In genomic region chr2:21261370-21262006, GRCm38 (mm10) we compare ENCODE assay signal across 8 mouse cellular contexts. TPM values are rescaled to one million over a fixed set of nuclear protein-coding genes. Genes with fewer than 3 reads are reported as not detected.
DNase-seq lines count a peak whose midpoint lies in the region; ATAC-seq and TF ChIP-seq lines count a peak whose summit lies in the region.

No protein-coding gene starts in this region.

- ATAC-seq in cerebellum, adult (ENCODE audit: insufficient number of reproducible peaks, low FRiP score, low TSS enrichment): peak; percentile 93
- peak; percentile 91 for ATAC-seq in forebrain, embryonic 14.5 days
- peak; percentile 58; the same call in 1 of the 2 replicates for ATAC-seq in neutrophil, adult 5-6 weeks (ENCODE audit: extremely low read depth, insufficient number of reproducible peaks, low FRiP score, poor library complexity, severe bottlenecking)

- peak overlapping the region; percentile 25 to 65 for H3K4me3 ChIP-seq in MEL (ENCODE audit: control insufficient read depth in 1 of 2, insufficient read depth in 1 of 2, low read depth in 2 of 2, low read length in 2 of 2)
- no peak overlapping the region for H3K4me3 ChIP-seq in forebrain, embryonic 14.5 days (ENCODE audit: low read depth, low read length)
- no peak overlapping the region for H3K4me3 ChIP-seq in lung, adult 2 months (replicated peaks; ENCODE audit: extremely low read depth, low read depth, low read length)

- TF ChIP-seq EP300 in MEL (IDR thresholded peaks at IDR 0.05; ENCODE audit: low read depth in 1 of 2, low read length in 2 of 2): no peak

- peak; percentile 84 for DNase-seq in MEL (ENCODE audit: low read depth, low spot score)
- DNase-seq in forebrain, embryonic 14.5 days (ENCODE audit: low spot score): peak; percentile 88
- peak; percentile 39 to 45 for DNase-seq in heart, postnatal 36 days
- DNase-seq in large intestine, adult 2 months (ENCODE audit: low read depth, low spot score): peak; percentile 76
- DNase-seq in lung, adult 2 months: no peak
- peak; percentile 32 to 35 for DNase-seq in thymus, postnatal 36 days

- no peak overlapping the region for H3K4me2 ChIP-seq in forebrain, embryonic 14.5 days (ENCODE audit: low read length)

- no peaks in the 10 kb centered on the region for H3K36me3 ChIP-seq in MEL (ENCODE audit: control insufficient read depth in 1 of 2, insufficient read depth in 2 of 2, low read length in 2 of 2)
- no peaks in the 10 kb centered on the region for H3K36me3 ChIP-seq in forebrain, embryonic 14.5 days (ENCODE audit: control insufficient read depth, insufficient read depth, low read length)

- TF ChIP-seq CTCF in MEL (IDR thresholded peaks at IDR 0.05 in 2 of 3, conservative IDR thresholded peaks at IDR 0.05 in 1 of 3; ENCODE audit: control insufficient read depth in 1 of 3, insufficient read depth in 1 of 3, low read depth in 2 of 3, low read length in 3 of 3, poor library complexity in 1 of 3, severe bottlenecking in 1 of 3): peak; percentile 90 to 97 (median 91)
- TF ChIP-seq CTCF in lung, adult 2 months (IDR thresholded peaks at IDR 0.05; ENCODE audit: insufficient read depth, low read length): peak; percentile 98

- no peaks in the 10 kb centered on the region for H3K9me3 ChIP-seq in MEL (replicated peaks; ENCODE audit: insufficient read depth, low read length)
- no peaks in the 10 kb centered on the region for H3K9me3 ChIP-seq in forebrain, embryonic 14.5 days (replicated peaks; ENCODE audit: control insufficient read depth, low read length)

- H3K4me1 ChIP-seq in MEL (ENCODE audit: control insufficient read depth in 1 of 2, insufficient read depth in 2 of 2, low read length in 2 of 2): peaks cover 0 to 2% of the 10 kb centered on the region in 2 experiments; a peak in 2 of 4 replicates
- H3K4me1 ChIP-seq in forebrain, embryonic 14.5 days (ENCODE audit: control insufficient read depth, insufficient read depth, low read length): no peaks in the 10 kb centered on the region
- no peaks in the 10 kb centered on the region; the same call in 1 of the 2 replicates for H3K4me1 ChIP-seq in lung, adult 2 months (ENCODE audit: control insufficient read depth, insufficient read depth, low read length)

- TF ChIP-seq RAD21 in MEL (IDR thresholded peaks at IDR 0.05; ENCODE audit: low read depth, low read length): peak; percentile 100

- H3K79me2 ChIP-seq in MEL (ENCODE audit: control insufficient read depth, insufficient read depth, low read length, poor library complexity): no peaks in the 10 kb centered on the region

- no peak overlapping the region for H3K27ac ChIP-seq in MEL (ENCODE audit: control insufficient read depth, low read depth, low read length)
- no peak overlapping the region for H3K27ac ChIP-seq in forebrain, embryonic 14.5 days (ENCODE audit: low read depth, low read length)

- TF ChIP-seq POLR2A in MEL (IDR thresholded peaks at IDR 0.05; ENCODE audit: control insufficient read depth in 1 of 2, insufficient read depth in 1 of 2, low read depth in 1 of 2, low read length in 2 of 2, poor library complexity in 1 of 2): no peak
- no peak for TF ChIP-seq POLR2A in lung, adult 2 months (IDR thresholded peaks at IDR 0.05; ENCODE audit: borderline replicate concordance, extremely low read depth, low read depth, low read length)

- peak overlapping the region; percentile 43 for H3K9ac ChIP-seq in MEL (ENCODE audit: control insufficient read depth, low read depth, low read length, poor library complexity, severe bottlenecking)
- no peak overlapping the region for H3K9ac ChIP-seq in forebrain, embryonic 14.5 days (ENCODE audit: low read length)

- H3K27me3 ChIP-seq in MEL (ENCODE audit: control insufficient read depth in 1 of 2, insufficient read depth in 2 of 2, low read length in 2 of 2): no peaks in the 10 kb centered on the region
- no peaks in the 10 kb centered on the region for H3K27me3 ChIP-seq in forebrain, embryonic 14.5 days (replicated peaks; ENCODE audit: control insufficient read depth, insufficient read depth, low read length)

- intact Hi-C loops in heart, postnatal 36 days (cut with DNase I): loop anchor here (5.0 kb wide), 3 partner anchors 49 to 364 kb away; partner anchors contain the start of gene Arhgap21

- 22% methylated on average over 4 of the region's 4 CpGs for WGBS in forebrain, embryonic 14.5 days
- 8% methylated on average over 4 of the region's 4 CpGs for WGBS in large intestine, adult 2 months
- WGBS in lung, adult 2 months: 18% methylated on average over 4 of the region's 4 CpGs

TF ChIP-seq in MEL, 35 proteins besides CTCF, POLR2A, EP300 and RAD21:
- peak; percentile 96 for TF ChIP-seq ZC3H11A (IDR thresholded peaks at IDR 0.05; ENCODE audit: low read depth, low read length)
- TF ChIP-seq SMC3 (IDR thresholded peaks at IDR 0.05; ENCODE audit: low read depth, low read length): peak; percentile 97
- no peak for TF ChIP-seq TCF12 (IDR thresholded peaks at IDR 0.05; ENCODE audit: low read depth, low read length)
- peak; percentile 62 for TF ChIP-seq SIN3A (IDR thresholded peaks at IDR 0.05; ENCODE audit: low read length)
- TF ChIP-seq JUND (IDR thresholded peaks at IDR 0.05; ENCODE audit: low read depth, low read length): 0 out of 2 replicates have a peak, but pooled peaks have one; percentile 22
- TF ChIP-seq ETS1 (IDR thresholded peaks at IDR 0.05; ENCODE audit: low read depth, low read length): no peak
- 0 out of 2 replicates have a peak, but pooled peaks have one; percentile 22 for TF ChIP-seq TBP (IDR thresholded peaks at IDR 0.05; ENCODE audit: low read depth, low read length)
- TF ChIP-seq HCFC1 (IDR thresholded peaks at IDR 0.05; ENCODE audit: low read depth, low read length): 0 out of 2 replicates have a peak, but pooled peaks have one; percentile 39
- TF ChIP-seq USF2 (IDR thresholded peaks at IDR 0.05; ENCODE audit: borderline replicate concordance in 1 of 2, insufficient read depth in 1 of 2, low read depth in 1 of 2, low read length in 2 of 2): no peak

RNA-seq across cellular contexts. Expression of gene Thnsl1, which starts 56.0 kb away (rescaled TPM):
- total RNA-seq in MEL (2012; rRNA removed): 1.0 and 1.9 TPM in 2 replicates
- 1 to 10 TPM in 1 of 2 experiments, not detected in 1; 2.6 TPM for polyA plus RNA-seq in MEL (2012; ENCODE audit: insufficient read depth in 1 of 2, insufficient read length in 2 of 2, low read depth in 1 of 2, low replicate concordance in 2 of 2, missing spikeins in 1 of 2)
- 27.2 and 29.5 TPM in 2 replicates for polyA plus RNA-seq in forebrain, embryonic 14.5 days (2014; fragmentation: Nextera tagmentation; extraction: Ambion mirVana)
- total RNA-seq in heart, postnatal 36 days (2021): 1 to 10 TPM; 6.3 to 7.2 TPM
- 2.7 and 3.6 TPM in 2 replicates for polyA plus RNA-seq in large intestine, adult 2 months (2012; rRNA removed)
- 2.9 and 4.4 TPM in 2 replicates for polyA plus RNA-seq in lung, adult 2 months (2012; rRNA removed)
- 4.5 and 6.0 TPM in 2 replicates for total RNA-seq in neutrophil, adult 5-6 weeks (2017)

RNA-seq across cellular contexts. Expression of gene Enkur, which starts 56.3 kb away (rescaled TPM):
- not detected in 2 replicates for total RNA-seq in MEL (2012; rRNA removed)
- not detected for polyA plus RNA-seq in MEL (2012; ENCODE audit: insufficient read depth in 1 of 2, insufficient read length in 2 of 2, low read depth in 1 of 2, low replicate concordance in 2 of 2, missing spikeins in 1 of 2)
- 2.8 and 3.3 TPM in 2 replicates for polyA plus RNA-seq in forebrain, embryonic 14.5 days (2014; fragmentation: Nextera tagmentation; extraction: Ambion mirVana)
- total RNA-seq in heart, postnatal 36 days (2021): 1 to 10 TPM; 1.9 to 2.2 TPM
- polyA plus RNA-seq in large intestine, adult 2 months (2012; rRNA removed): 0.20 and 0.21 TPM in 2 replicates
- 0.57 and 1.5 TPM in 2 replicates for polyA plus RNA-seq in lung, adult 2 months (2012; rRNA removed)
- total RNA-seq in neutrophil, adult 5-6 weeks (2017): 4.5 and 5.4 TPM in 2 replicates

Comparison
In these comparisons a context has a peak if more than half of its experiments do, and no peak if none do; other contexts are left out.
1. H3K4me3 ChIP-seq: peak in MEL (2 of 2); none in forebrain, embryonic 14.5 days (single experiment) and lung, adult 2 months (single experiment).
2. Peak in every context shown above with its lines, with median percentiles within 50 percentile points of each other: ATAC-seq.